Mouse (Mus musculus) embryonic fibroblast, embryonic 13.5 days (primary cell): ENCODE measurements around the gene Mbtps1.

Experiments
- CTCF ChIP-seq: IDR thresholded peaks from 2 replicates; pipeline ENCODE4 v1.5.1; 2011; ENCODE audit warnings: mild to moderate bottlenecking, control low read depth, low read length, moderate library complexity, borderline replicate concordance; ENCODE audit not compliant: insufficient read depth
- POLR2A ChIP-seq: IDR thresholded peaks from 2 replicates; pipeline ENCODE4 v1.6.1; 2011; ENCODE audit warnings: low read depth, mild to moderate bottlenecking, control low read depth, low read length, moderate library complexity

DNA sequence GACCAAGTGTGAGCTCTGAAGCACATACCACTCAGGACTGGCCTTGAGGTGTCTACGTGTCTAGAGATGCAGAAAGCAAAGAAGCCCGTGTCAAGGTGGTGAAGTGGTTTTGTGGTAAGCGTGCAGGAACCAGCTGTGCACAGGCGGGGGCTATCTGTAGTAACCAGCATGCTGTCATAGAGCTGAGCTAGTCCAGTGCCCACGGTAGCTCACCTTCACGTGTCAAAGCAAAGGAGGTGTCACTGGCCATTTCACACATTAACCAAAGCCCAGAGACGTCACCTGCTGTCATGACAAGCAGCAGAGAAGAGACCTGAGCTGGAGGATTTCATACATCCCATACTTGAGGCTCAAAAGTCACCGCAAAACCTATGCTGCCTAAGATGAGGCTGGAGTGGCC lies 52.4 kb downstream of the Mbtps1 start:
- no peak for TF ChIP-seq POLR2A
- TF ChIP-seq CTCF, result no peak
